Mouse (Mus musculus): ENCODE measurements around the gene Klk8. TPM values are rescaled to one million over a fixed set of nuclear protein-coding genes. Genes with fewer than 3 reads are reported as not detected.
A peak's percentile ranks its signal among the peaks of the same experiment; 100 is the strongest.

Klk8 gene
- 26.3 and 32.1 TPM in 2 replicates for polyA plus RNA-seq (2014; fragmentation: Nextera tagmentation; extraction: Ambion mirVana)

- Histone ChIP-seq H3K4me3 (ENCODE audit: low read depth, low read length) (peak within 1 kb of the TSS; percentile 52), H3K27ac (ENCODE audit: low read depth, low read length) (no peak within 1 kb of the TSS), H3K4me1 (ENCODE audit: control insufficient read depth, insufficient read depth, low read length) (0 out of 2 replicates have a peak, but pooled peaks cover 3% of the 10 kb centered on the region), H3K36me3 (ENCODE audit: control insufficient read depth, insufficient read depth, low read length) (no peaks in the 10 kb centered on the region), H3K9ac (ENCODE audit: low read depth, low read length) (0 out of 2 replicates have a peak within 1 kb of the TSS, but pooled peaks have one; percentile 40), H3K27me3 (ENCODE audit: control insufficient read depth, insufficient read depth, low read length) (peaks cover 18% of the 10 kb centered on the region; the same call in 1 of the 2 replicates), H3K4me2 (peak within 1 kb of the TSS; percentile 81), H3K9me3 (replicated peaks; ENCODE audit: control insufficient read depth, low read length) (no peaks in the 10 kb centered on the region)
- WGBS (ENCODE audit: insufficient replicate concordance), result under 1% methylated on average over 28 of the region's 28 CpGs
- ATAC-seq (replicated peaks; ENCODE audit: insufficient number of reproducible peaks, low FRiP score, low TSS enrichment), result 0 out of 2 replicates have a peak, but pooled peaks have one; percentile 32
Observed at GRCm38 (mm10) chr7:43797333-43797769, at the start of gene Klk8. Klk8 (plus strand) TSS chr7:43797577.

GRCm38 (mm10) chr7:43747788-43748187, 49.6 kb upstream of the Klk8 start:
- H3K27ac ChIP-seq (ENCODE audit: low read depth, low read length), result no peak overlapping the region
- no peaks in the 10 kb centered on the region for H3K27me3 ChIP-seq (ENCODE audit: control insufficient read depth, insufficient read depth, low read length)
- H3K9ac ChIP-seq (ENCODE audit: low read depth, low read length), result no peak overlapping the region
- H3K4me3 ChIP-seq (ENCODE audit: low read depth, low read length), result no peak overlapping the region
- H3K9me3 ChIP-seq (replicated peaks; ENCODE audit: control insufficient read depth, low read length), result no peaks in the 10 kb centered on the region
- no peaks in the 10 kb centered on the region for H3K36me3 ChIP-seq (ENCODE audit: control insufficient read depth, insufficient read depth, low read length)
- no peaks in the 10 kb centered on the region for H3K4me1 ChIP-seq (ENCODE audit: control insufficient read depth, insufficient read depth, low read length)
- ATAC-seq (replicated peaks; ENCODE audit: insufficient number of reproducible peaks, low FRiP score, low TSS enrichment), result no peak
- H3K4me2 ChIP-seq, result no peak overlapping the region
- WGBS (ENCODE audit: insufficient replicate concordance), result 56% methylated on average over 1 of the region's 1 CpGs

- WGBS (ENCODE audit: insufficient replicate concordance), result 51% methylated on average over 2 of the region's 2 CpGs
Observed at GRCm38 (mm10) chr7:43752806-43753205, 44.6 kb upstream of the Klk8 start.

GRCm38 (mm10) chr7:43766484-43766883, 30.9 kb upstream of the Klk8 start:
- H3K4me3 ChIP-seq (ENCODE audit: low read depth, low read length), result no peak overlapping the region
- 41% methylated on average over 8 of the region's 8 CpGs for WGBS (ENCODE audit: insufficient replicate concordance)
- H3K9ac ChIP-seq (ENCODE audit: low read depth, low read length), result no peak overlapping the region
- no peak overlapping the region for H3K27ac ChIP-seq (ENCODE audit: low read depth, low read length)
- H3K4me1 ChIP-seq (ENCODE audit: control insufficient read depth, insufficient read depth, low read length), result no peaks in the 10 kb centered on the region
- H3K36me3 ChIP-seq (ENCODE audit: control insufficient read depth, insufficient read depth, low read length), result no peaks in the 10 kb centered on the region
- H3K9me3 ChIP-seq (replicated peaks; ENCODE audit: control insufficient read depth, low read length), result no peaks in the 10 kb centered on the region
- H3K27me3 ChIP-seq (ENCODE audit: control insufficient read depth, insufficient read depth, low read length), result no peaks in the 10 kb centered on the region
- H3K4me2 ChIP-seq, result no peak overlapping the region
- no peak for ATAC-seq (replicated peaks; ENCODE audit: insufficient number of reproducible peaks, low FRiP score, low TSS enrichment)

More at GRCm38 (mm10) chr7:43752806-43753205, 44.6 kb upstream of the Klk8 start:
- Histone ChIP-seq H3K9ac (ENCODE audit: low read depth, low read length) (no peak overlapping the region), H3K9me3 (replicated peaks; ENCODE audit: control insufficient read depth, low read length) (no peaks in the 10 kb centered on the region), H3K27ac (ENCODE audit: low read depth, low read length) (no peak overlapping the region), H3K27me3 (ENCODE audit: control insufficient read depth, insufficient read depth, low read length) (no peaks in the 10 kb centered on the region), H3K4me3 (ENCODE audit: low read depth, low read length) (no peak overlapping the region), H3K4me1 (ENCODE audit: control insufficient read depth, insufficient read depth, low read length) (no peaks in the 10 kb centered on the region), H3K36me3 (ENCODE audit: control insufficient read depth, insufficient read depth, low read length) (no peaks in the 10 kb centered on the region), H3K4me2 (no peak overlapping the region)
- ATAC-seq (replicated peaks; ENCODE audit: insufficient number of reproducible peaks, low FRiP score, low TSS enrichment), result no peak

- Histone ChIP-seq H3K4me1 (ENCODE audit: control insufficient read depth, insufficient read depth, low read length) (no peaks in the 10 kb centered on the region), H3K9ac (ENCODE audit: low read depth, low read length) (no peak within 1 kb of the TSS), H3K27me3 (ENCODE audit: control insufficient read depth, insufficient read depth, low read length) (no peaks in the 10 kb centered on the region), H3K27ac (ENCODE audit: low read depth, low read length) (no peak within 1 kb of the TSS), H3K36me3 (ENCODE audit: control insufficient read depth, insufficient read depth, low read length) (no peaks in the 10 kb centered on the region), H3K9me3 (replicated peaks; ENCODE audit: control insufficient read depth, low read length) (no peaks in the 10 kb centered on the region), H3K4me3 (ENCODE audit: low read depth, low read length) (no peak within 1 kb of the TSS), H3K4me2 (no peak within 1 kb of the TSS)
- 77% methylated on average over 4 of the region's 4 CpGs for WGBS (ENCODE audit: insufficient replicate concordance)
- no peak for ATAC-seq (replicated peaks; ENCODE audit: insufficient number of reproducible peaks, low FRiP score, low TSS enrichment)
Observed at GRCm38 (mm10) chr7:43768597-43768996, 28.8 kb upstream of the Klk8 start, which contains the start of gene Klk12. Klk12 (plus strand) TSS chr7:43768897.

GRCm38 (mm10) chr7:43769636-43770035, 27.7 kb upstream of the Klk8 start:
- H3K27ac ChIP-seq (ENCODE audit: low read depth, low read length), result no peak overlapping the region

GRCm38 (mm10) chr7:43770701-43771100, 26.7 kb upstream of the Klk8 start:
- 88% methylated on average over 10 of the region's 10 CpGs for WGBS (ENCODE audit: insufficient replicate concordance)
- Histone ChIP-seq H3K4me3 (ENCODE audit: low read depth, low read length) (no peak overlapping the region), H3K9me3 (replicated peaks; ENCODE audit: control insufficient read depth, low read length) (no peaks in the 10 kb centered on the region), H3K4me2 (no peak overlapping the region), H3K27me3 (ENCODE audit: control insufficient read depth, insufficient read depth, low read length) (no peaks in the 10 kb centered on the region), H3K4me1 (ENCODE audit: control insufficient read depth, insufficient read depth, low read length) (no peaks in the 10 kb centered on the region), H3K27ac (ENCODE audit: low read depth, low read length) (no peak overlapping the region), H3K36me3 (ENCODE audit: control insufficient read depth, insufficient read depth, low read length) (no peaks in the 10 kb centered on the region), H3K9ac (ENCODE audit: low read depth, low read length) (no peak overlapping the region)
- no peak for ATAC-seq (replicated peaks; ENCODE audit: insufficient number of reproducible peaks, low FRiP score, low TSS enrichment)

More at GRCm38 (mm10) chr7:43769636-43770035, 27.7 kb upstream of the Klk8 start:
- no peak overlapping the region for H3K4me3 ChIP-seq (ENCODE audit: low read depth, low read length)
- H3K9ac ChIP-seq (ENCODE audit: low read depth, low read length), result no peak overlapping the region
- H3K9me3 ChIP-seq (replicated peaks; ENCODE audit: control insufficient read depth, low read length), result no peaks in the 10 kb centered on the region
- no peaks in the 10 kb centered on the region for H3K4me1 ChIP-seq (ENCODE audit: control insufficient read depth, insufficient read depth, low read length)
- H3K27me3 ChIP-seq (ENCODE audit: control insufficient read depth, insufficient read depth, low read length), result no peaks in the 10 kb centered on the region
- 87% methylated on average over 8 of the region's 8 CpGs for WGBS (ENCODE audit: insufficient replicate concordance)
- ATAC-seq (replicated peaks; ENCODE audit: insufficient number of reproducible peaks, low FRiP score, low TSS enrichment), result no peak
- H3K4me2 ChIP-seq, result no peak overlapping the region
- no peaks in the 10 kb centered on the region for H3K36me3 ChIP-seq (ENCODE audit: control insufficient read depth, insufficient read depth, low read length)

GRCm38 (mm10) chr7:43771916-43772315, 25.5 kb upstream of the Klk8 start:
- Histone ChIP-seq H3K4me2 (no peak overlapping the region), H3K27ac (ENCODE audit: low read depth, low read length) (no peak overlapping the region), H3K36me3 (ENCODE audit: control insufficient read depth, insufficient read depth, low read length) (no peaks in the 10 kb centered on the region), H3K4me1 (ENCODE audit: control insufficient read depth, insufficient read depth, low read length) (no peaks in the 10 kb centered on the region), H3K4me3 (ENCODE audit: low read depth, low read length) (no peak overlapping the region), H3K9ac (ENCODE audit: low read depth, low read length) (no peak overlapping the region), H3K27me3 (ENCODE audit: control insufficient read depth, insufficient read depth, low read length) (no peaks in the 10 kb centered on the region), H3K9me3 (replicated peaks; ENCODE audit: control insufficient read depth, low read length) (no peaks in the 10 kb centered on the region)
- WGBS (ENCODE audit: insufficient replicate concordance), result 87% methylated on average over 6 of the region's 6 CpGs
- no peak for ATAC-seq (replicated peaks; ENCODE audit: insufficient number of reproducible peaks, low FRiP score, low TSS enrichment)

GRCm38 (mm10) chr7:43772901-43773300, 24.5 kb upstream of the Klk8 start:
- no peak overlapping the region for H3K4me2 ChIP-seq
- no peaks in the 10 kb centered on the region for H3K4me1 ChIP-seq (ENCODE audit: control insufficient read depth, insufficient read depth, low read length)
- H3K9me3 ChIP-seq (replicated peaks; ENCODE audit: control insufficient read depth, low read length), result no peaks in the 10 kb centered on the region
- no peaks in the 10 kb centered on the region for H3K36me3 ChIP-seq (ENCODE audit: control insufficient read depth, insufficient read depth, low read length)
- H3K27ac ChIP-seq (ENCODE audit: low read depth, low read length), result no peak overlapping the region
- H3K9ac ChIP-seq (ENCODE audit: low read depth, low read length), result no peak overlapping the region
- no peak overlapping the region for H3K4me3 ChIP-seq (ENCODE audit: low read depth, low read length)
- no peaks in the 10 kb centered on the region for H3K27me3 ChIP-seq (ENCODE audit: control insufficient read depth, insufficient read depth, low read length)
- no peak for ATAC-seq (replicated peaks; ENCODE audit: insufficient number of reproducible peaks, low FRiP score, low TSS enrichment)
- WGBS (ENCODE audit: insufficient replicate concordance), result 70% methylated on average over 3 of the region's 3 CpGs

Data from heart, embryonic 11.5 days (tissue).